19 mouse cellular contexts compared by ENCODE assay signal in genomic region chr9:61789066-61789897, GRCm38 (mm10).
DNase-seq lines count a peak whose midpoint lies in the region.
"Had no signal": no experiment of that assay in that cellular context is flagged by ENCODE, and none has a peak within 500 bp of the region (broad histone marks: within the 10 kb centered on the region; RNA-seq: fewer than 3 reads in every experiment).

No protein-coding gene starts in this region.

- peak overlapping the region; percentile 14; the same call in 1 of the 2 replicates for H3K27ac ChIP-seq in embryonic facial prominence, embryonic 10.5 days (replicated peaks)
- 0 out of 2 replicates have a peak overlapping the region, but pooled peaks have one; percentile 25 for H3K27ac ChIP-seq in limb, embryonic 10.5 days
- H3K27ac ChIP-seq: forebrain, embryonic 13.5 days; kidney, embryonic 15.5 days; liver, embryonic 15.5 days; midbrain, embryonic 12.5 days; stomach, postnatal 0 days had no signal

- no peak overlapping the region for H3K4me3 ChIP-seq in embryonic facial prominence, embryonic 10.5 days
- H3K4me3 ChIP-seq in limb, embryonic 10.5 days = no peak overlapping the region
- H3K4me3 ChIP-seq: forebrain, embryonic 13.5 days; kidney, embryonic 15.5 days; liver, embryonic 15.5 days; midbrain, embryonic 12.5 days; myocyte had no signal

- 66% methylated on average over 8 of the region's 8 CpGs for WGBS in embryonic facial prominence, embryonic 10.5 days
- 66% methylated on average over 8 of the region's 8 CpGs for WGBS in limb, embryonic 10.5 days

- peaks cover 27% of the 10 kb centered on the region for H3K4me1 ChIP-seq in embryonic facial prominence, embryonic 10.5 days
- H3K4me1 ChIP-seq in limb, embryonic 10.5 days = peaks cover 16% of the 10 kb centered on the region
- H3K4me1 ChIP-seq: kidney, embryonic 15.5 days; liver, embryonic 15.5 days; midbrain, embryonic 12.5 days had no signal

- H3K27me3 ChIP-seq in embryonic facial prominence, embryonic 10.5 days (replicated peaks; ENCODE audit: low read depth, poor library complexity, severe bottlenecking) = 0 out of 2 replicates have a peak, but pooled peaks cover 5% of the 10 kb centered on the region
- H3K27me3 ChIP-seq in limb, embryonic 10.5 days (ENCODE audit: low read depth, poor library complexity, severe bottlenecking) = no peaks in the 10 kb centered on the region
- H3K27me3 ChIP-seq: forebrain, embryonic 13.5 days; kidney, embryonic 15.5 days; liver, embryonic 15.5 days; midbrain, embryonic 12.5 days had no signal

- peaks cover 8% of the 10 kb centered on the region; the same call in 1 of the 2 replicates for H3K9me3 ChIP-seq in embryonic facial prominence, embryonic 10.5 days
- 0 out of 2 replicates have a peak, but pooled peaks cover 1% of the 10 kb centered on the region for H3K9me3 ChIP-seq in limb, embryonic 10.5 days (replicated peaks)
- H3K9me3 ChIP-seq: liver, embryonic 15.5 days; midbrain, embryonic 12.5 days had no signal

- no peaks in the 10 kb centered on the region for H3K36me3 ChIP-seq in embryonic facial prominence, embryonic 10.5 days (replicated peaks)
- no peaks in the 10 kb centered on the region for H3K36me3 ChIP-seq in limb, embryonic 10.5 days
- H3K36me3 ChIP-seq: kidney, embryonic 15.5 days; liver, embryonic 15.5 days; midbrain, embryonic 12.5 days had no signal

- peak; percentile 10 for DNase-seq in layer of hippocampus, adult 11-12 months (ENCODE audit: low spot score)
- no peak for DNase-seq in layer of hippocampus, adult 9-10 months (ENCODE audit: low spot score)
- peak; percentile 21 for DNase-seq in embryonic facial prominence, embryonic 10.5 days (ENCODE audit: low spot score)
- no peak for DNase-seq in limb, embryonic 10.5 days (ENCODE audit: low spot score)
- peak; percentile 47 for DNase-seq in lung, postnatal 10 days
- DNase-seq in kidney, adult 11 months = no peak
- DNase-seq in spleen, adult 12 weeks (ENCODE audit: low spot score) = no peak
- no peak for DNase-seq in embryo, embryonic 9.5 days (ENCODE audit: extremely low spot score)
- DNase-seq: cerebellum, postnatal 14 days; gastrocnemius, postnatal 10 days; heart, postnatal 10 days; retina, postnatal 1 day; thymus, postnatal 4 days had no signal

Comparison
In these comparisons a context has a peak if more than half of its experiments do, and no peak if none do; other contexts are left out.
1. DNase-seq: peak in layer of hippocampus, adult 11-12 months (single experiment), embryonic facial prominence, embryonic 10.5 days (single experiment) and lung, postnatal 10 days (single experiment); none in layer of hippocampus, adult 9-10 months (single experiment), limb, embryonic 10.5 days (single experiment), kidney, adult 11 months (single experiment), spleen, adult 12 weeks (single experiment) and embryo, embryonic 9.5 days (single experiment).